Mouse (Mus musculus) gastrocnemius, postnatal 14 days (tissue): ENCODE data around the gene Tnxb. TPM values are rescaled to one million over a fixed set of nuclear protein-coding genes. Genes with fewer than 3 reads are reported as not detected.
A peak's percentile ranks its signal among the peaks of the same experiment; 100 is the strongest.
"Not testable (repeated sequence)": the region's sequence is repeated elsewhere in the genome, so short reads cannot be mapped to it uniquely, and the experiment has no call there.

ENCODE experiments used
- DNase-seq: peaks from one replicate; pipeline ENCODE4 v3.0.0; 2021; ENCODE audit warnings: mixed read lengths
- intact Hi-C: fragments of 180-260 bp; cut with DNase I; formaldehyde crosslinking; loops from one replicate; pipeline ENCODE4 v1.15.1; 2025; ENCODE audit warnings: low total_unique reads
- total RNA-seq, 2 experiments: library from RNA; stranded (reverse); gene quantifications; 2 replicates each; pipeline ENCODE4 v1.2.3; 2021

Gene Tnxb
- total RNA-seq, 2 experiments from 2014 or later, result 69.8 to 85.6 TPM

DNA sequence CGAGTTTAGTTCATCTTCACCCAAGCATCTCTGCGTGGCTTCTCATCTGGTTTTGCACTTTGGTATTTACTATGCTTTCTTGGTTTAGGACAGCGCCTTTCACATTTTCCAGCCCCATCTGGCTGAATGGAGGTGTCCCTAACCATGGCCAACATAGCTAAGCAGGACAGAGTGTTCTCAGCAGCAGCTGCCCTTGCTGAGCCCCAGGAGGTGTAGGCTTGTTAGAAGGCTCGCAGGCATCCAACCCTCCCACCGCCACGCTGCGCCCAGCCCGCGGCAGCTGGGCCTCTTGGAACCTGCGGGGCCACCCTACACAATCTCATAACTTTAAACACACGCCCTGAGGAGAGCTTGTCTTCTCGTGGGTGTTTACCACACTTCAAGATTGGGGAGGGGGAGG, 6.3 kb downstream of the Tnxb start:
- intact Hi-C loops, result no loop called here
- no peak for DNase-seq

- DNase-seq, result no peak
- intact Hi-C loops, result no loop called here
Observed at GRCm38 (mm10) chr17:34680191-34680590, 9.9 kb downstream of the Tnxb start.

GRCm38 (mm10) chr17:34680621-34681020, 10.3 kb downstream of the Tnxb start:
- DNase-seq, result no peak
- intact Hi-C loops, result no loop called here

- intact Hi-C loops, result no loop called here
Observed at GRCm38 (mm10) chr17:34681132-34681571, 10.8 kb downstream of the Tnxb start.

GRCm38 (mm10) chr17:34681881-34682536, 11.7 kb downstream of the Tnxb start:
- DNase-seq, result no peak
- intact Hi-C loops, result no loop called here

More at GRCm38 (mm10) chr17:34681132-34681571, 10.8 kb downstream of the Tnxb start:
- no peak for DNase-seq

GRCm38 (mm10) chr17:34683179-34683578, 12.8 kb downstream of the Tnxb start:
- no peak for DNase-seq
- intact Hi-C loops, result no loop called here

- DNase-seq, result no peak
- intact Hi-C loops, result no loop called here
Observed at GRCm38 (mm10) chr17:34683686-34684220, 13.4 kb downstream of the Tnxb start.

DNA sequence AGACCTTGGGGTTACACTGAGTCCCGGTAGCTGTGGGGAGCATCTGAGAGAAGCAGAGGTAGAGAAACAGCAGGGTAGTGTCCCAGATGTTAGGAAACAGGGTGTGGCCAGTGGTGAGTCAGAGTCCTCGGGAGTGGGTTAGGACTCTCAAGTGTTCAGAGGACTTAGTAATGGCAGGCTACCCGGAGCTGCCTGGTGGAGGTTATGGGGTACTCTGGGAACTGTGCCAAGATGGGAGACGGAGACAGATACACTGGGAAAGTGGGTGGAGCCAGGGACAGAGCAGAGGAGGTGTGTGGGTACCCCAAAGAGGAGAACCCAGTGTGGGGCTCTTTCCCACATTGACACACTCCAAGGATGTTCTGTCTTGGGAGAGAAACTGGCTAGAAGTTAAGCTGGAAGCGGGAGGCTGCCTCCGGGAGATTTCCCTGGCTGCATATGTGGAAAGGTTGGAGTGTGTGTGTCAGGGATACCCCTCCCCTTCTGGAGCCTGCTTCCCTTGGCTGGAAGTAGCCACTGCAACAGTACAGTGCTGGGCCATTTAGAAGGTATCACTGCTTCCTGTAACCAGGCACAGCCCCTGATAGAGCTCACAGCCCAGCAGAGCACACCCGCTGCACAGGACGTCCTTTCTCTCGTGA, 14.0 kb downstream of the Tnxb start:
- intact Hi-C loops, result no loop called here
- DNase-seq, result peak; percentile 53

- intact Hi-C loops, result no loop called here
- DNase-seq, result peak; percentile 88
Observed at GRCm38 (mm10) chr17:34685120-34686110, 15.1 kb downstream of the Tnxb start.

- intact Hi-C loops, result no loop called here
Observed at GRCm38 (mm10) chr17:34688889-34689288, 18.6 kb downstream of the Tnxb start.

DNA sequence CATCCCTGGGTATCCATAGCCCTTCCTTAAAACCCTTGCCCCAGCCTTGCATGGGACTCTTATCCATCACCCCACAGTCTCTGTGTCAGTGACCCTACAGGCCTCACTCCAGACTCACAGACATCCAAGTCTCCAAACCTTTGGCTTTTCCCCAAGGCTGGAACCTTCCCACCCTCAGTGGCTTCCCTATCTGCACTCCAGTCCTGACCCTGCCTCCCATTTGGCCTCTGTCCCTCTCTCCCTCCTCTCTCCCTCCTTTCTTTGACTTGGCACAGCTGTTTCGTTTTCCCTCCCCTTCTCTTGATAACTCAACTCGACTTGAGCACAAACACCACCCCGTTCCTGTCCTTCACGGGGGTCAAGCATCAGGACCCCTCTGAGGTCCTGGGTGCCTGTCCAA, 20.1 kb downstream of the Tnxb start:
- intact Hi-C loops, result no loop called here

More at GRCm38 (mm10) chr17:34688889-34689288, 18.6 kb downstream of the Tnxb start:
- DNase-seq, result no peak

DNA sequence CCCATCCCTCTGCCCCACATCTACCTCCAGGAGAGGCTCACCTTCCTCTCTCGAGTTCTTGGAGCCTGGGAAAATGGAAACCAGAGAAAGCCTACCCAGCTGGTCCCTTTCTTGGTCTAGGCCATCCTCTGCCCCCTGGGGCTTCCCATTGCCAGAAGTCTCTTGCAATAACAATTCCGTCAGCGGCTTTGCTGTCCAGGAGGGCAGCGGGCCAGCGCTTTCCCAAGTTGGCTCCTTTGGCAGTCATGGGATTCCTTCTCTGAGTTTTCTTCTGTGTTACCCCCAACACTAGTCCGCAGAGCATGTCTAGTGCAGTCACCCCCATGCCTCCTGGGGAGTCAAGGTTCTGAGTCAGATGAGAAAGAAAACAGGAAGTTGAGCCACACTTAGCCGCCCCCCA, 22.6 kb downstream of the Tnxb start:
- DNase-seq, result peak; percentile 91
- intact Hi-C loops, result no loop called here

More for the DNA sequence above, 20.1 kb downstream of the Tnxb start:
- peak; percentile 63 for DNase-seq

DNA sequence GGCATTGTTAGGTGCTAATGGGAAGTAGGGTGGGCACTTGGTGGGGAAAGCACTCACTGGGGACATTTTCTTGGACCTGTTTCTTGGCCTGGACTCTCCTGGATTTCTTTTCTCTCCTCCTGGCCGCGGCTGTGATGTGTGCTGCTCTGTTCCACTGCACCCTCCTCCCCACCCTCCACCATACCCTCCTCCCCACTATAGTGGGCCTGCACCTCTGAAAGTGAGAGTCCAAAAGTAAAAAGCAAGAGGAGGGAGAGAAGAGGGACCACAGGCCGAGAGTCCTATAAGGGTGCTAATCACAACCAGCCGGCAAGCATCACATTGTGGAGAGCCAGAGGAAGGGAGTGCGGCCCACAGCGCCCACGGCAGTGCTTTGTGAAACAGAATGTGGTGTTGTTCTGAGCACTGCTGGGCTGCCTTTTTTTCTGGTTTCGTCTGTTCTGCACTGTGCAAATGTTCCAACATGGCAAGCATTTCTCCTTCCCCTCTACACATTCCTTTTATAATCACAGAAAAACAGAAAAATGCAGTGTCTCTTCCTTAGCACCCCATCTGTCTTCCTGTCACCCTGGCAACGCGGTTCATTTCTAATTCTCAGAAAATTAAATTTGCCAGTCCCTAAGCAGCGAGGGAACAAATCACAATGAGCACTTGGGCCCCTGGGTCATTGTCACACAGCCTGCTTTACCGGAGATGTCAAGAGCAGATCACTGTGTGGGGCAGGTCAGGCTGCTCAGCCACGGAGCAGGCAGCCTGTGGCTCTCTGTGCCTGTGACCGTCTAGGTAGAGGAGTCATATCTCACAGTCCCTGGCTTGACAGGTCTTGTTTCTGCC, 29.5 kb downstream of the Tnxb start:
- intact Hi-C loops, result no loop called here
- DNase-seq, result no peak

GRCm38 (mm10) chr17:34700671-34701071, 30.3 kb downstream of the Tnxb start:
- DNase-seq, result no peak
- intact Hi-C loops, result no loop called here

- DNase-seq, intact Hi-C loops: not testable (repeated sequence)
Observed at GRCm38 (mm10) chr17:34706476-34706875, 36.1 kb downstream of the Tnxb start.

DNA sequence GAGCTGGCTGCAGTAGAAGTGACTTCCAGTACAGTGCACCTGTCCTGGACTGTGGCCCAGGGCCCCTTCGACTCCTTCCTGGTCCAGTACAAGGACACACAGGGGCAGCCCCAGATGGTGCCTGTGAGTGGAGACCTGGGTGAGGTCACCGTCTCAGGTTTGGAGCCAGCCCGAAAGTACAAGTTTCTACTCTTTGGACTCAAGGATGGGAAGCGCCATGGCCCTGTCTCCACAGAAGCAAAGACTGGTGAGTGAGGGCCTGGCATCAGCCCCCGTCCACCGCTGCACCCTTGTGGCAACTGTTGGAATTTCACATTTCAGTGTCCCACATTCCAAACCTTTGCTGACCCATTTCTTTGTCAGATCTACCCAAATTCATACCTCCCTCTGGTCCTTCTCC, 42.6 kb downstream of the Tnxb start:
- intact Hi-C loops, result loop anchor here (5.0 kb wide), 1 partner anchor 61 kb away; no protein-coding TSS in a partner anchor
- peak; percentile 64 for DNase-seq

DNA sequence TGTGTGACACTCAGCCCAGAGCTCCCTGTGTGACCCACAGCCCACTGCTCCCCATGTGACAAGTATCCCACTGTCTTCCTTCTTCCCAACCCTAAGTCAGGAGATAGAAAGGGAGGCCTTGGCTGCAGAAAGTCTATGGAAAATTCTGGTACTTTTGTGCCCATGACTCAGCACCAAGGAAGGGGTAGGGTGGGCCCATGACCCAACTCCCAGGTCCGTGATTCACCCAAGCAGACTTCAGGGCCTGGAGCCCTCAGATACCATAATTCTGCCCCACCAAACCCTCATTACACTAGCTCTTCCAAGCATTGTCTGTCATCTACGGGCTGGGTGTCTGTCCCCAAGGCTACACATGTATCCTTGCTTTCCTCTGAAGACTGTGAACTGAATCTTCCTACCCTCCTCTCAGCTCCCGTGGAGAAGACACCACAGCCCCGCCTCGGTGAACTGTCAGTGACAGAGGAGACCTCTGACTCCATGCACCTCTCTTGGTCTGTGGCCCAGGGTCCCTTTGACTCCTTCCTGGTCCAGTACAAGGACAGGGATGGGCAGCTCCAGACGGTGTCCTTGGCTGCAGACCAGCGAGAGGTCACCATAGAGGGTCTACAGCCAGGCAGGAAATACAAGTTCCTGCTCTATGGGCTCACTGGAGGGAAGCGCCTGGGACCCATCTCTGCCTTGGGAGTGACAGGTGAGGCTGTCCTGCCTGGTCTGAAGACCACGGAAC, 44.0 kb downstream of the Tnxb start:
- not testable (repeated sequence) for DNase-seq
- intact Hi-C loops, result loop anchor here (5.0 kb wide), 1 partner anchor 62 kb away; no protein-coding TSS in a partner anchor

- DNase-seq, result not testable (repeated sequence)
- intact Hi-C loops, result loop anchor here (5.0 kb wide), 1 partner anchor 63 kb away; no protein-coding TSS in a partner anchor
Observed at GRCm38 (mm10) chr17:34714908-34715445, 44.6 kb downstream of the Tnxb start.
